ENCODE assay signal across 8 mouse cellular contexts in the genomic region with DNA sequence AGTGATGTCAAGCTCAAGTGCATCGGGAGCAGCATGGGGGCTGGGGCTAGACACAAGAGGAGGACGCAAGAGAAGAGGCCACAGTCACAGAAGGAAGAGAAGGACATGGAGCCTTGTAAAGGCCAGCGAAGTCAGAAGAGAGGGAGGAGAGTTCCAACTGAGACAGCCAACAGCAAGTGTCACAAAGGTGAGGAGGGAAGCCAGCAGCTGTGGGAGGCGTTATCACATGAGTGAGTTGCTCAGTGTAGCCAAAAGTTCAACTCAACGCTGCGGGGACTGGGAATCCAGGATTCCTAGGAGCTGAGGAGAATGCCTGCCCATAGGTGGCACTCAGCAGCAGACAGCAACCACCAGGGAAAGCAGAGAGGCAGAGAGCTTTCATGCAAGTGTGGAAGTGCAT. TPM values are rescaled to one million over a fixed set of nuclear protein-coding genes. Genes with fewer than 3 reads are reported as not detected.
DNase-seq lines count a peak whose midpoint lies in the region; ATAC-seq lines count a peak whose summit lies in the region.

No protein-coding gene starts in this region.

- H3K27me3 ChIP-seq in midbrain, embryonic 14.5 days (ENCODE audit: control insufficient read depth, insufficient read depth, low read length) = no peaks in the 10 kb centered on the region

- DNase-seq in ovary, postnatal 14 days (ENCODE audit: low spot score) = peak; percentile 20
- DNase-seq in ovary, adult 18-20 months (ENCODE audit: low spot score) = no peak
- DNase-seq in heart, adult 8-10 months (ENCODE audit: low spot score) = peak; percentile 34
- DNase-seq in kidney, adult 9 months = peak; percentile 71
- peak; percentile 47 for DNase-seq in midbrain, embryonic 14.5 days
- DNase-seq in cerebellum, adult 18-20 months = no peak
- no peak for DNase-seq in left cerebral cortex, postnatal 14 days (ENCODE audit: low spot score in 2 of 2)

- no peak overlapping the region for H3K4me2 ChIP-seq in midbrain, embryonic 14.5 days (ENCODE audit: low read length)

- intact Hi-C loops in left cerebral cortex, postnatal 14 days (cut with DNase I) = no loop called here

- WGBS in midbrain, embryonic 14.5 days = 23% methylated on average over 6 of the region's 6 CpGs

- no peaks in the 10 kb centered on the region for H3K9me3 ChIP-seq in midbrain, embryonic 14.5 days (ENCODE audit: control insufficient read depth, low read length)

- ATAC-seq in midbrain, embryonic 14.5 days (ENCODE audit: low FRiP score, low TSS enrichment) = no peak
- no peak for ATAC-seq in granulocyte monocyte progenitor cell, adult 5-6 weeks (replicated peaks; ENCODE audit: poor library complexity, severe bottlenecking)

- H3K27ac ChIP-seq in midbrain, embryonic 14.5 days (replicated peaks; ENCODE audit: low read depth, low read length) = no peak overlapping the region

- H3K9ac ChIP-seq in midbrain, embryonic 14.5 days (replicated peaks; ENCODE audit: low read length) = no peak overlapping the region

- no peak overlapping the region for H3K4me3 ChIP-seq in midbrain, embryonic 14.5 days (replicated peaks; ENCODE audit: low read depth, low read length)

- H3K4me1 ChIP-seq in midbrain, embryonic 14.5 days (ENCODE audit: control insufficient read depth, insufficient read depth, low read length) = peaks cover 8% of the 10 kb centered on the region

- peaks cover 11% of the 10 kb centered on the region; the same call in 1 of the 2 replicates for H3K36me3 ChIP-seq in midbrain, embryonic 14.5 days (ENCODE audit: control insufficient read depth, insufficient read depth, low read length)

RNA-seq across cellular contexts. Expression of a gene that starts 19.7 kb away (rescaled TPM):
- 10 to 100 TPM in 3 of 4 experiments, 1 to 10 TPM in 1; 8.8 to 12.8 (median 11.6) TPM for total RNA-seq in heart, adult 8-10 months (2022)
- 30.9 and 42.8 TPM in 2 replicates for polyA plus RNA-seq in midbrain, embryonic 14.5 days (2014; fragmentation: Nextera tagmentation; extraction: Ambion mirVana)
- 4.4 and 4.6 TPM in 2 replicates for total RNA-seq in granulocyte monocyte progenitor cell, adult 5-6 weeks (2014; fragmentation: Nextera tagmentation)
- 4.4 and 9.3 TPM in 2 replicates for total RNA-seq in granulocyte monocyte progenitor cell, adult 5-6 weeks (2017)
- 10 to 100 TPM; 55.4 to 56.9 TPM for total RNA-seq in left cerebral cortex, postnatal 14 days (2021)

Comparison
In these comparisons a context has a peak if more than half of its experiments do, and no peak if none do; other contexts are left out.
1. DNase-seq: peak in ovary, postnatal 14 days (single experiment), heart, adult 8-10 months (single experiment), kidney, adult 9 months (single experiment) and midbrain, embryonic 14.5 days (single experiment); none in ovary, adult 18-20 months (single experiment), cerebellum, adult 18-20 months (0 of 2) and left cerebral cortex, postnatal 14 days (0 of 2).
2. RNA of a gene that starts 19.7 kb away (total RNA-seq): 55.4 to 56.9 TPM in left cerebral cortex, postnatal 14 days; 8.8 to 12.8 TPM in heart, adult 8-10 months and 4.4 to 9.3 TPM in granulocyte monocyte progenitor cell, adult 5-6 weeks; every median in the first group is over 4 times any median in the second.